Mouse (Mus musculus): ENCODE results near the gene Tnfrsf19.

GRCm38 (mm10) chr14:61024006-61024405, 22.3 kb downstream of the Tnfrsf19 start:
- TF ChIP-seq POLR2A (IDR thresholded peaks at IDR 0.05; ENCODE audit: low read depth, low read length): no peak
- TF ChIP-seq CTCF (conservative IDR thresholded peaks at IDR 0.05; ENCODE audit: insufficient read depth, insufficient read length, low read depth, low read length): no peak

Measured in kidney, adult 2 months (tissue).